Mouse (Mus musculus) CD4-positive, CD25-positive, alpha-beta regulatory T cell, adult 2 months (primary cell): ENCODE data around the gene 2410004P03Rik.
A peak's percentile ranks its signal among the peaks of the same experiment; 100 is the strongest.

Experiments used
- DNase-seq: peaks from one replicate; pipeline ENCODE4 v3.0.0-alpha.2; 2012; ENCODE audit warnings: low read depth, low spot score

Gene 2410004P03Rik

GRCm38 (mm10) chr12:17011100-17011870 is at the start of gene 2410004P03Rik:
Gene 2410004P03Rik, minus strand, starts transcription at chr12:17011727.
- peak; percentile 90 for DNase-seq

GRCm38 (mm10) chr12:17061183-17061722 is 49.7 kb upstream of the 2410004P03Rik start:
- no peak for DNase-seq

- DNase-seq, result no peak
Measured at GRCm38 (mm10) chr12:17058490-17058889, 47.0 kb upstream of the 2410004P03Rik start.

- DNase-seq, result no peak
Measured at GRCm38 (mm10) chr12:17057110-17057509, 45.6 kb upstream of the 2410004P03Rik start.

- no peak for DNase-seq
Measured at GRCm38 (mm10) chr12:17055766-17056165, 44.2 kb upstream of the 2410004P03Rik start.

GRCm38 (mm10) chr12:17054691-17055090 is 43.2 kb upstream of the 2410004P03Rik start:
- DNase-seq, result peak; percentile 55

GRCm38 (mm10) chr12:17052673-17053072 is 41.1 kb upstream of the 2410004P03Rik start:
- no peak for DNase-seq

GRCm38 (mm10) chr12:17051057-17051456 is 39.5 kb upstream of the 2410004P03Rik start:
- no peak for DNase-seq

GRCm38 (mm10) chr12:17049796-17050195 is 38.3 kb upstream of the 2410004P03Rik start:
- no peak for DNase-seq

- DNase-seq, result no peak
Measured at GRCm38 (mm10) chr12:17048979-17049612, 37.6 kb upstream of the 2410004P03Rik start.

- no peak for DNase-seq
Measured at GRCm38 (mm10) chr12:17043311-17043710, 31.8 kb upstream of the 2410004P03Rik start.

- no peak for DNase-seq
Measured at GRCm38 (mm10) chr12:17040567-17040966, 29.0 kb upstream of the 2410004P03Rik start.

- DNase-seq, result no peak
Measured at GRCm38 (mm10) chr12:17039415-17039814, 27.9 kb upstream of the 2410004P03Rik start.

- DNase-seq, result no peak
Measured at GRCm38 (mm10) chr12:17038246-17038645, 26.7 kb upstream of the 2410004P03Rik start.

- DNase-seq, result no peak
Measured at GRCm38 (mm10) chr12:17037053-17037610, 25.6 kb upstream of the 2410004P03Rik start.

GRCm38 (mm10) chr12:17036532-17036931 is 25.0 kb upstream of the 2410004P03Rik start:
- no peak for DNase-seq

- peak; percentile 83 for DNase-seq
Measured at GRCm38 (mm10) chr12:17035128-17035527, 23.6 kb upstream of the 2410004P03Rik start.

- DNase-seq, result no peak
Measured at GRCm38 (mm10) chr12:17034671-17035070, 23.1 kb upstream of the 2410004P03Rik start.

GRCm38 (mm10) chr12:17033464-17033841 is 21.9 kb upstream of the 2410004P03Rik start:
- DNase-seq, result peak; percentile 77

- DNase-seq, result peak; percentile 92
Measured at GRCm38 (mm10) chr12:17032694-17033463, 21.4 kb upstream of the 2410004P03Rik start.

GRCm38 (mm10) chr12:17024554-17025110 is 13.1 kb upstream of the 2410004P03Rik start:
- DNase-seq, result no peak
